Mouse (Mus musculus): ENCODE data around the gene Tssk2. TPM values are rescaled to one million over a fixed set of nuclear protein-coding genes. Genes with fewer than 3 reads are reported as not detected.

Gene Tssk2
- polyA plus RNA-seq, 1 experiment from 2014 or later = not detected

GRCm38 (mm10) chr16:17865770-17866169, 32.7 kb upstream of the Tssk2 start:
- DNase-seq (ENCODE audit: low spot score) = no peak
- no peaks in the 10 kb centered on the region for H3K9me3 ChIP-seq (ENCODE audit: control insufficient read depth, low read length)
- whole genome bisulfite sequencing = 73% methylated on average over 6 of the region's 6 CpGs
- no peak overlapping the region for H3K4me3 ChIP-seq (ENCODE audit: low read depth, low read length)
- H3K4me2 ChIP-seq (ENCODE audit: low read depth, low read length, severe bottlenecking) = no peak overlapping the region
- H3K27me3 ChIP-seq (ENCODE audit: control insufficient read depth, insufficient read depth, low read length) = no peaks in the 10 kb centered on the region
- no peaks in the 10 kb centered on the region for H3K4me1 ChIP-seq (replicated peaks; ENCODE audit: control insufficient read depth, insufficient read depth, low read length)
- H3K9ac ChIP-seq (ENCODE audit: low read length) = no peak overlapping the region
- ATAC-seq (replicated peaks; ENCODE audit: low FRiP score) = no peak
- H3K36me3 ChIP-seq (ENCODE audit: control insufficient read depth, insufficient read depth, low read length) = no peaks in the 10 kb centered on the region; the same call in 1 of the 2 replicates
- no peak overlapping the region for H3K27ac ChIP-seq (ENCODE audit: low read depth, low read length)

GRCm38 (mm10) chr16:17871248-17871647, 27.2 kb upstream of the Tssk2 start:
- no peak overlapping the region for H3K27ac ChIP-seq (ENCODE audit: low read depth, low read length)
- H3K9ac ChIP-seq (ENCODE audit: low read length) = no peak overlapping the region
- no peaks in the 10 kb centered on the region for H3K27me3 ChIP-seq (ENCODE audit: control insufficient read depth, insufficient read depth, low read length)
- no peaks in the 10 kb centered on the region for H3K4me1 ChIP-seq (replicated peaks; ENCODE audit: control insufficient read depth, insufficient read depth, low read length)
- H3K4me2 ChIP-seq (ENCODE audit: low read depth, low read length, severe bottlenecking) = no peak overlapping the region
- 97% methylated on average over 5 of the region's 5 CpGs for WGBS
- no peaks in the 10 kb centered on the region; the same call in none of the 2 replicates for H3K36me3 ChIP-seq (ENCODE audit: control insufficient read depth, insufficient read depth, low read length)
- ATAC-seq (replicated peaks; ENCODE audit: low FRiP score) (no peak), DNase-seq (ENCODE audit: low spot score) (no peak)
- no peaks in the 10 kb centered on the region for H3K9me3 ChIP-seq (ENCODE audit: control insufficient read depth, low read length)
- no peak overlapping the region for H3K4me3 ChIP-seq (ENCODE audit: low read depth, low read length)

- H3K27me3 ChIP-seq (ENCODE audit: control insufficient read depth, insufficient read depth, low read length) = no peaks in the 10 kb centered on the region
- H3K9ac ChIP-seq (ENCODE audit: low read length) = no peak overlapping the region
- no peaks in the 10 kb centered on the region for H3K9me3 ChIP-seq (ENCODE audit: control insufficient read depth, low read length)
- ATAC-seq (replicated peaks; ENCODE audit: low FRiP score) (no peak), DNase-seq (ENCODE audit: low spot score) (no peak)
- no peaks in the 10 kb centered on the region; the same call in none of the 2 replicates for H3K36me3 ChIP-seq (ENCODE audit: control insufficient read depth, insufficient read depth, low read length)
- no peak overlapping the region for H3K27ac ChIP-seq (ENCODE audit: low read depth, low read length)
- H3K4me3 ChIP-seq (ENCODE audit: low read depth, low read length) = no peak overlapping the region
- no peak overlapping the region for H3K4me2 ChIP-seq (ENCODE audit: low read depth, low read length, severe bottlenecking)
- no peaks in the 10 kb centered on the region for H3K4me1 ChIP-seq (replicated peaks; ENCODE audit: control insufficient read depth, insufficient read depth, low read length)
- 78% methylated on average over 4 of the region's 4 CpGs for WGBS
Observed at GRCm38 (mm10) chr16:17872995-17873394, 25.4 kb upstream of the Tssk2 start.

- WGBS = 90% methylated on average over 4 of the region's 4 CpGs
- Histone ChIP-seq H3K9ac (ENCODE audit: low read length) (no peak overlapping the region), H3K36me3 (ENCODE audit: control insufficient read depth, insufficient read depth, low read length) (no peaks in the 10 kb centered on the region; the same call in none of the 2 replicates), H3K27ac (ENCODE audit: low read depth, low read length) (no peak overlapping the region), H3K9me3 (ENCODE audit: control insufficient read depth, low read length) (no peaks in the 10 kb centered on the region), H3K4me3 (ENCODE audit: low read depth, low read length) (no peak overlapping the region), H3K27me3 (ENCODE audit: control insufficient read depth, insufficient read depth, low read length) (no peaks in the 10 kb centered on the region), H3K4me1 (replicated peaks; ENCODE audit: control insufficient read depth, insufficient read depth, low read length) (no peaks in the 10 kb centered on the region), H3K4me2 (ENCODE audit: low read depth, low read length, severe bottlenecking) (no peak overlapping the region)
- no peak for ATAC-seq (replicated peaks; ENCODE audit: low FRiP score)
- no peak for DNase-seq (ENCODE audit: low spot score)
Observed at GRCm38 (mm10) chr16:17875174-17875573, 23.3 kb upstream of the Tssk2 start.

GRCm38 (mm10) chr16:17876096-17876495, 22.3 kb upstream of the Tssk2 start:
- Histone ChIP-seq H3K4me3 (ENCODE audit: low read depth, low read length) (no peak overlapping the region), H3K4me2 (ENCODE audit: low read depth, low read length, severe bottlenecking) (no peak overlapping the region), H3K36me3 (ENCODE audit: control insufficient read depth, insufficient read depth, low read length) (no peaks in the 10 kb centered on the region; the same call in 1 of the 2 replicates), H3K4me1 (replicated peaks; ENCODE audit: control insufficient read depth, insufficient read depth, low read length) (no peaks in the 10 kb centered on the region), H3K27ac (ENCODE audit: low read depth, low read length) (no peak overlapping the region), H3K27me3 (ENCODE audit: control insufficient read depth, insufficient read depth, low read length) (no peaks in the 10 kb centered on the region), H3K9ac (ENCODE audit: low read length) (no peak overlapping the region), H3K9me3 (ENCODE audit: control insufficient read depth, low read length) (no peaks in the 10 kb centered on the region)
- DNase-seq (ENCODE audit: low spot score) = no peak
- no peak for ATAC-seq (replicated peaks; ENCODE audit: low FRiP score)
- 98% methylated on average over 1 of the region's 1 CpGs for WGBS

GRCm38 (mm10) chr16:17879571-17879970, 18.9 kb upstream of the Tssk2 start:
- WGBS = 96% methylated on average over 4 of the region's 4 CpGs
- Histone ChIP-seq H3K9ac (ENCODE audit: low read length) (no peak overlapping the region), H3K27ac (ENCODE audit: low read depth, low read length) (no peak overlapping the region), H3K27me3 (ENCODE audit: control insufficient read depth, insufficient read depth, low read length) (no peaks in the 10 kb centered on the region), H3K36me3 (ENCODE audit: control insufficient read depth, insufficient read depth, low read length) (no peaks in the 10 kb centered on the region; the same call in 1 of the 2 replicates), H3K4me2 (ENCODE audit: low read depth, low read length, severe bottlenecking) (no peak overlapping the region), H3K4me3 (ENCODE audit: low read depth, low read length) (no peak overlapping the region), H3K9me3 (ENCODE audit: control insufficient read depth, low read length) (no peaks in the 10 kb centered on the region), H3K4me1 (replicated peaks; ENCODE audit: control insufficient read depth, insufficient read depth, low read length) (no peaks in the 10 kb centered on the region)
- no peak for DNase-seq (ENCODE audit: low spot score)
- no peak for ATAC-seq (replicated peaks; ENCODE audit: low FRiP score)

GRCm38 (mm10) chr16:17882196-17882595, 16.2 kb upstream of the Tssk2 start:
- H3K27me3 ChIP-seq (ENCODE audit: control insufficient read depth, insufficient read depth, low read length) = no peaks in the 10 kb centered on the region
- DNase-seq (ENCODE audit: low spot score) = no peak
- ATAC-seq (replicated peaks; ENCODE audit: low FRiP score) = no peak
- H3K4me1 ChIP-seq (replicated peaks; ENCODE audit: control insufficient read depth, insufficient read depth, low read length) = 0 out of 2 replicates have a peak, but pooled peaks cover 2% of the 10 kb centered on the region
- no peaks in the 10 kb centered on the region; the same call in 1 of the 2 replicates for H3K36me3 ChIP-seq (ENCODE audit: control insufficient read depth, insufficient read depth, low read length)
- H3K9ac ChIP-seq (ENCODE audit: low read length) = no peak overlapping the region
- no peaks in the 10 kb centered on the region for H3K9me3 ChIP-seq (ENCODE audit: control insufficient read depth, low read length)
- H3K4me2 ChIP-seq (ENCODE audit: low read depth, low read length, severe bottlenecking) = no peak overlapping the region
- H3K4me3 ChIP-seq (ENCODE audit: low read depth, low read length) = no peak overlapping the region
- no peak overlapping the region for H3K27ac ChIP-seq (ENCODE audit: low read depth, low read length)

GRCm38 (mm10) chr16:17884116-17884515, 14.3 kb upstream of the Tssk2 start:
- no peaks in the 10 kb centered on the region for H3K36me3 ChIP-seq (ENCODE audit: control insufficient read depth, insufficient read depth, low read length)
- DNase-seq (ENCODE audit: low spot score) (no peak), ATAC-seq (replicated peaks; ENCODE audit: low FRiP score) (no peak)
- H3K27me3 ChIP-seq (ENCODE audit: control insufficient read depth, insufficient read depth, low read length) = no peaks in the 10 kb centered on the region
- no peak overlapping the region for H3K4me2 ChIP-seq (ENCODE audit: low read depth, low read length, severe bottlenecking)
- 0 out of 2 replicates have a peak, but pooled peaks cover 2% of the 10 kb centered on the region for H3K4me1 ChIP-seq (replicated peaks; ENCODE audit: control insufficient read depth, insufficient read depth, low read length)
- H3K9ac ChIP-seq (ENCODE audit: low read length) = no peak overlapping the region
- no peak overlapping the region for H3K27ac ChIP-seq (ENCODE audit: low read depth, low read length)
- 93% methylated on average over 6 of the region's 6 CpGs for WGBS
- H3K4me3 ChIP-seq (ENCODE audit: low read depth, low read length) = no peak overlapping the region
- H3K9me3 ChIP-seq (ENCODE audit: control insufficient read depth, low read length) = no peaks in the 10 kb centered on the region

GRCm38 (mm10) chr16:17889689-17890341, 8.6 kb upstream of the Tssk2 start:
- DNase-seq (ENCODE audit: low spot score) = peak; percentile 2
- 87% methylated on average over 6 of the region's 6 CpGs for WGBS
- H3K9ac ChIP-seq (ENCODE audit: low read length) = peak overlapping the region; percentile 98

More at GRCm38 (mm10) chr16:17889689-17890341, 8.6 kb upstream of the Tssk2 start:
- no peak for ATAC-seq (replicated peaks; ENCODE audit: low FRiP score)
- Histone ChIP-seq H3K27me3 (ENCODE audit: control insufficient read depth, insufficient read depth, low read length) (no peaks in the 10 kb centered on the region), H3K9me3 (ENCODE audit: control insufficient read depth, low read length) (no peaks in the 10 kb centered on the region), H3K4me1 (replicated peaks; ENCODE audit: control insufficient read depth, insufficient read depth, low read length) (peaks cover 7% of the 10 kb centered on the region; the same call in 1 of the 2 replicates), H3K27ac (ENCODE audit: low read depth, low read length) (no peak overlapping the region), H3K4me3 (ENCODE audit: low read depth, low read length) (peak overlapping the region; percentile 94; the same call in 1 of the 2 replicates), H3K36me3 (ENCODE audit: control insufficient read depth, insufficient read depth, low read length) (no peaks in the 10 kb centered on the region), H3K4me2 (ENCODE audit: low read depth, low read length, severe bottlenecking) (peak overlapping the region; percentile 85)
